Mouse (Mus musculus): ENCODE measurements around the gene Trub1. TPM values are rescaled to one million over a fixed set of nuclear protein-coding genes. Genes with fewer than 3 reads are reported as not detected.

Gene Trub1
- polyA plus RNA-seq, 1 experiment from 2014 or later = 15.6 TPM

DNA sequence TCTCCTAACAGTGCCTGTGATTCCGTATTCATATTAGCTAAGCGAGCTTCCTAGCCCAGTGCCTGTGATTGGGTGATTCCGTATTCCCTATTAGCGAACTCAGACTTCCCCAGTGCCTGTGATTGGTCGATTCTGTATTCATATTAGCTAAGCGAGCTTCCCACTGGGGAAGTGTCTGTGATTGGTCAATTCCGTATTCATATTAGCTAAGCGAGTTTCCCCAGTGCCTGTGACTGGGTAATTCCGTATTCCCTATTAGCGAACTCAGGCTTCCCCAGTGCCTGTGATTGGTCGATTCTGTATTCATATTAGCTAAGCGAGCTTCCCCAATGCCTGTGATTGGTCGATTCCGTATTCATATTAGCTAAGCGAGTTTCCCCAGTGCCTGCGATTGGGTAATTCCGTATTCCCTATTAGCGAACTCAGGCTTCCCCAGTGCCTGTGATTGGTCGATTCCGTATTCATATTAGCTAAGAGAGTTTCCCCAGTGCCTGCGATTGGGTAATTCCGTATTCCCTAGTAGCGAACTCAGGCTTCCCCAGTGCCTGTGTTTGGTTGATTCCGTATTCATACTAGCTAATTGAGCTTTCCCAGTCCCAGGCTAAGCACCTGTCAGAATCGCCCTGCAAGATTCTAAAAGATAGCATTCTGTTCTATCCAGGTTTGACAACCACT, 2.7 kb downstream of the Trub1 start:
- WGBS = 95% methylated on average over 25 of the region's 25 CpGs
- peaks cover 7% of the 10 kb centered on the region for H3K4me1 ChIP-seq (ENCODE audit: control insufficient read depth, insufficient read depth, low read length)
- H3K4me3 ChIP-seq (replicated peaks; ENCODE audit: low read depth, low read length) = no peak overlapping the region
- no peak for ATAC-seq (ENCODE audit: low FRiP score, low TSS enrichment)
- H3K4me2 ChIP-seq (ENCODE audit: low read length) = no peak overlapping the region
- DNase-seq = no peak
- H3K27me3 ChIP-seq (ENCODE audit: control insufficient read depth, insufficient read depth, low read length) = no peaks in the 10 kb centered on the region
- no peaks in the 10 kb centered on the region for H3K9me3 ChIP-seq (ENCODE audit: control insufficient read depth, low read length)
- H3K9ac ChIP-seq (replicated peaks; ENCODE audit: low read length) = no peak overlapping the region
- no peak overlapping the region for H3K27ac ChIP-seq (replicated peaks; ENCODE audit: low read depth, low read length)
- H3K36me3 ChIP-seq (ENCODE audit: control insufficient read depth, insufficient read depth, low read length) = peaks cover 5% of the 10 kb centered on the region; the same call in 1 of the 2 replicates

DNA sequence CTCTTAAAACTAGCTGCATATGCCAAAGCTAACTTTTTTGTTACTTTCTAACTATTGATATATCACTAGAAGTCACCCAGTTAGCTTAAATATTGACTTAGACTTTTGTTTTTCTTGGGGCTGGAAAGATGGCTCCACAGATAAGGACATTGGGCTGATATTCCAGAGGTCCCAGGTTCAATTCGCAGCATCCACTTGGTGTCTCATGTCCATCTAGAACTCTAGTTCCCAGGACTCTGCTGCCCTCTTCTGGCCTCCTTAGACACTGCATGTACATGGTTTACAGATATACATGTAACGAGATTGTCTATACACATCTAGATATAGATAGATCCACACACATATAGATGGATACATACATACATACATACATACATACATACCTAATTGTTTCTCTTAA, 4.4 kb downstream of the Trub1 start:
- Histone ChIP-seq H3K9ac (replicated peaks; ENCODE audit: low read length) (no peak overlapping the region), H3K27me3 (ENCODE audit: control insufficient read depth, insufficient read depth, low read length) (no peaks in the 10 kb centered on the region), H3K4me1 (ENCODE audit: control insufficient read depth, insufficient read depth, low read length) (peaks cover 7% of the 10 kb centered on the region), H3K36me3 (ENCODE audit: control insufficient read depth, insufficient read depth, low read length) (peaks cover 5% of the 10 kb centered on the region; the same call in 1 of the 2 replicates), H3K27ac (replicated peaks; ENCODE audit: low read depth, low read length) (no peak overlapping the region), H3K4me3 (replicated peaks; ENCODE audit: low read depth, low read length) (no peak overlapping the region), H3K9me3 (ENCODE audit: control insufficient read depth, low read length) (no peaks in the 10 kb centered on the region), H3K4me2 (ENCODE audit: low read length) (no peak overlapping the region)
- DNase-seq = no peak
- no peak for ATAC-seq (ENCODE audit: low FRiP score, low TSS enrichment)
- WGBS = 80% methylated on average over 2 of the region's 2 CpGs

DNA sequence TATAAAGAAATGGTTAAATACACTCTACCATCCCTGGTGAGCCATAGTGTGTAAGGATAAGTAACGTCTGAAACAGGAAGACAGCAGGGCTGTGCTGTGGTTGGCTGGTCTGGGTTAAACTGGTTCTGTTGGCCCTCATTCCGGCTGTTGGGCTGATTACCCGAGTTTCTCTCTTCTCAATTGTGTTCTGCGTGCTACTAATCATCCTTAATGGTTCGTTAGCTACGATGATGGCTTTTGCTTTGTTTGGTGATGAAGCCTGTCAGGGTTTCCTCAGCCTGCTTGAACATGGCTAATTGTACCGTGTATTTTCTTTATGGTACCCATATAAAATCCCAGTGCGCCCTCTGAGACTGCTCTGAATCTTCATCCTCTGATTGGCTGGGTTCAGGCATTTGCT, 11.0 kb downstream of the Trub1 start:
- Histone ChIP-seq H3K27me3 (ENCODE audit: control insufficient read depth, insufficient read depth, low read length) (no peaks in the 10 kb centered on the region), H3K9me3 (ENCODE audit: control insufficient read depth, low read length) (no peaks in the 10 kb centered on the region), H3K27ac (replicated peaks; ENCODE audit: low read depth, low read length) (no peak overlapping the region), H3K4me2 (ENCODE audit: low read length) (no peak overlapping the region), H3K36me3 (ENCODE audit: control insufficient read depth, insufficient read depth, low read length) (peaks cover 3% of the 10 kb centered on the region; the same call in 1 of the 2 replicates), H3K4me1 (ENCODE audit: control insufficient read depth, insufficient read depth, low read length) (no peaks in the 10 kb centered on the region), H3K4me3 (replicated peaks; ENCODE audit: low read depth, low read length) (no peak overlapping the region), H3K9ac (replicated peaks; ENCODE audit: low read length) (no peak overlapping the region)
- 75% methylated on average over 8 of the region's 8 CpGs for WGBS
- DNase-seq = no peak
- ATAC-seq (ENCODE audit: low FRiP score, low TSS enrichment) = no peak

- Histone ChIP-seq H3K27ac (replicated peaks; ENCODE audit: low read depth, low read length) (no peak overlapping the region), H3K27me3 (ENCODE audit: control insufficient read depth, insufficient read depth, low read length) (no peaks in the 10 kb centered on the region), H3K4me3 (replicated peaks; ENCODE audit: low read depth, low read length) (no peak overlapping the region), H3K36me3 (ENCODE audit: control insufficient read depth, insufficient read depth, low read length) (no peaks in the 10 kb centered on the region), H3K4me1 (ENCODE audit: control insufficient read depth, insufficient read depth, low read length) (no peaks in the 10 kb centered on the region), H3K9me3 (ENCODE audit: control insufficient read depth, low read length) (no peaks in the 10 kb centered on the region), H3K4me2 (ENCODE audit: low read length) (no peak overlapping the region), H3K9ac (replicated peaks; ENCODE audit: low read length) (no peak overlapping the region)
- WGBS = 94% methylated on average over 7 of the region's 7 CpGs
- ATAC-seq (ENCODE audit: low FRiP score, low TSS enrichment) = no peak
- no peak for DNase-seq
Observed at GRCm38 (mm10) chr19:57465742-57466141, 13.0 kb downstream of the Trub1 start.

GRCm38 (mm10) chr19:57471033-57471432, 18.3 kb downstream of the Trub1 start:
- Histone ChIP-seq H3K4me1 (ENCODE audit: control insufficient read depth, insufficient read depth, low read length) (peaks cover 3% of the 10 kb centered on the region; the same call in 1 of the 2 replicates), H3K4me3 (replicated peaks; ENCODE audit: low read depth, low read length) (no peak overlapping the region), H3K9ac (replicated peaks; ENCODE audit: low read length) (no peak overlapping the region), H3K9me3 (ENCODE audit: control insufficient read depth, low read length) (no peaks in the 10 kb centered on the region), H3K27ac (replicated peaks; ENCODE audit: low read depth, low read length) (no peak overlapping the region), H3K27me3 (ENCODE audit: control insufficient read depth, insufficient read depth, low read length) (no peaks in the 10 kb centered on the region), H3K36me3 (ENCODE audit: control insufficient read depth, insufficient read depth, low read length) (no peaks in the 10 kb centered on the region), H3K4me2 (ENCODE audit: low read length) (no peak overlapping the region)
- DNase-seq (peak; percentile 55), ATAC-seq (ENCODE audit: low FRiP score, low TSS enrichment) (no peak)
- WGBS = 63% methylated on average over 12 of the region's 12 CpGs

- H3K9me3 ChIP-seq (ENCODE audit: control insufficient read depth, low read length) = no peaks in the 10 kb centered on the region
- H3K36me3 ChIP-seq (ENCODE audit: control insufficient read depth, insufficient read depth, low read length) = no peaks in the 10 kb centered on the region
- H3K27ac ChIP-seq (replicated peaks; ENCODE audit: low read depth, low read length) = no peak overlapping the region
- H3K9ac ChIP-seq (replicated peaks; ENCODE audit: low read length) = no peak overlapping the region
- WGBS = 88% methylated on average over 15 of the region's 15 CpGs
- no peak overlapping the region for H3K4me2 ChIP-seq (ENCODE audit: low read length)
- H3K4me3 ChIP-seq (replicated peaks; ENCODE audit: low read depth, low read length) = no peak overlapping the region
- ATAC-seq (ENCODE audit: low FRiP score, low TSS enrichment) (no peak), DNase-seq (no peak)
- no peaks in the 10 kb centered on the region for H3K27me3 ChIP-seq (ENCODE audit: control insufficient read depth, insufficient read depth, low read length)
- peaks cover 8% of the 10 kb centered on the region; the same call in 1 of the 2 replicates for H3K4me1 ChIP-seq (ENCODE audit: control insufficient read depth, insufficient read depth, low read length)
Observed at GRCm38 (mm10) chr19:57472169-57472568, 19.5 kb downstream of the Trub1 start.

DNA sequence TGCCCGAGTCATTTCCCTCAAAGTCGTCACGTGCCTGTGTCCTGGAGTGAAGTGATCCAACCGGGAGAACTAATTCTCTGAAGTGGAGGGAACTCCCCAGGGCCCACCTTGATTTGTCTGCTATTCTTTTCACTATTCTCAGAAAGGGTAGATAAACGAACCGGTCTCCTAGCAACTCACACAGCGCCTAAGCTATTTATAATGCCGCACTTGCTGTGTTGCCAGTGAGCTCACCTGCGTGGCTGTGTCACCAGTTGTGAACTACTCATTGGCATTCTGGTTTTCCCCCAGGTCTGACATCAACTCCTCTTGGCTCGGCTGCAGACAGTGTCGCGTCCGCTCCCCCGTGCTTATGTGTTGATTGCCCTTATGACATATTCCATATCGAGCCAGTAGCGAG, 20.6 kb downstream of the Trub1 start:
- no peak overlapping the region for H3K9ac ChIP-seq (replicated peaks; ENCODE audit: low read length)
- peaks cover 8% of the 10 kb centered on the region; the same call in 1 of the 2 replicates for H3K4me1 ChIP-seq (ENCODE audit: control insufficient read depth, insufficient read depth, low read length)
- no peaks in the 10 kb centered on the region for H3K36me3 ChIP-seq (ENCODE audit: control insufficient read depth, insufficient read depth, low read length)
- no peak overlapping the region for H3K4me2 ChIP-seq (ENCODE audit: low read length)
- ATAC-seq (ENCODE audit: low FRiP score, low TSS enrichment) = no peak
- no peak overlapping the region for H3K4me3 ChIP-seq (replicated peaks; ENCODE audit: low read depth, low read length)
- DNase-seq = peak; percentile 74
- no peaks in the 10 kb centered on the region for H3K27me3 ChIP-seq (ENCODE audit: control insufficient read depth, insufficient read depth, low read length)
- H3K27ac ChIP-seq (replicated peaks; ENCODE audit: low read depth, low read length) = peak overlapping the region; percentile 20; the same call in 1 of the 2 replicates
- WGBS = 46% methylated on average over 16 of the region's 16 CpGs
- no peaks in the 10 kb centered on the region for H3K9me3 ChIP-seq (ENCODE audit: control insufficient read depth, low read length)

GRCm38 (mm10) chr19:57475298-57475697, 22.6 kb downstream of the Trub1 start:
- DNase-seq = no peak
- Histone ChIP-seq H3K4me3 (replicated peaks; ENCODE audit: low read depth, low read length) (no peak overlapping the region), H3K4me1 (ENCODE audit: control insufficient read depth, insufficient read depth, low read length) (peaks cover 8% of the 10 kb centered on the region; the same call in 1 of the 2 replicates), H3K27me3 (ENCODE audit: control insufficient read depth, insufficient read depth, low read length) (no peaks in the 10 kb centered on the region), H3K27ac (replicated peaks; ENCODE audit: low read depth, low read length) (no peak overlapping the region; the same call in 1 of the 2 replicates), H3K9ac (replicated peaks; ENCODE audit: low read length) (no peak overlapping the region), H3K9me3 (ENCODE audit: control insufficient read depth, low read length) (no peaks in the 10 kb centered on the region), H3K36me3 (ENCODE audit: control insufficient read depth, insufficient read depth, low read length) (no peaks in the 10 kb centered on the region), H3K4me2 (ENCODE audit: low read length) (no peak overlapping the region)
- 75% methylated on average over 4 of the region's 4 CpGs for WGBS
- ATAC-seq (ENCODE audit: low FRiP score, low TSS enrichment) = no peak

- whole genome bisulfite sequencing = 44% methylated on average over 8 of the region's 8 CpGs
- no peak overlapping the region for H3K27ac ChIP-seq (replicated peaks; ENCODE audit: low read depth, low read length)
- H3K36me3 ChIP-seq (ENCODE audit: control insufficient read depth, insufficient read depth, low read length) = no peaks in the 10 kb centered on the region
- H3K4me3 ChIP-seq (replicated peaks; ENCODE audit: low read depth, low read length) = no peak overlapping the region
- no peak for DNase-seq
- H3K4me2 ChIP-seq (ENCODE audit: low read length) = no peak overlapping the region
- peaks cover 12% of the 10 kb centered on the region; the same call in 1 of the 2 replicates for H3K4me1 ChIP-seq (ENCODE audit: control insufficient read depth, insufficient read depth, low read length)
- ATAC-seq (ENCODE audit: low FRiP score, low TSS enrichment) = no peak
- H3K9me3 ChIP-seq (ENCODE audit: control insufficient read depth, low read length) = no peaks in the 10 kb centered on the region
- H3K27me3 ChIP-seq (ENCODE audit: control insufficient read depth, insufficient read depth, low read length) = no peaks in the 10 kb centered on the region
- no peak overlapping the region for H3K9ac ChIP-seq (replicated peaks; ENCODE audit: low read length)
Observed at GRCm38 (mm10) chr19:57477310-57477709, 24.6 kb downstream of the Trub1 start.

Measured in midbrain, embryonic 14.5 days (tissue).